Mouse (Mus musculus): ENCODE measurements around the gene Gpr152.

DNA sequence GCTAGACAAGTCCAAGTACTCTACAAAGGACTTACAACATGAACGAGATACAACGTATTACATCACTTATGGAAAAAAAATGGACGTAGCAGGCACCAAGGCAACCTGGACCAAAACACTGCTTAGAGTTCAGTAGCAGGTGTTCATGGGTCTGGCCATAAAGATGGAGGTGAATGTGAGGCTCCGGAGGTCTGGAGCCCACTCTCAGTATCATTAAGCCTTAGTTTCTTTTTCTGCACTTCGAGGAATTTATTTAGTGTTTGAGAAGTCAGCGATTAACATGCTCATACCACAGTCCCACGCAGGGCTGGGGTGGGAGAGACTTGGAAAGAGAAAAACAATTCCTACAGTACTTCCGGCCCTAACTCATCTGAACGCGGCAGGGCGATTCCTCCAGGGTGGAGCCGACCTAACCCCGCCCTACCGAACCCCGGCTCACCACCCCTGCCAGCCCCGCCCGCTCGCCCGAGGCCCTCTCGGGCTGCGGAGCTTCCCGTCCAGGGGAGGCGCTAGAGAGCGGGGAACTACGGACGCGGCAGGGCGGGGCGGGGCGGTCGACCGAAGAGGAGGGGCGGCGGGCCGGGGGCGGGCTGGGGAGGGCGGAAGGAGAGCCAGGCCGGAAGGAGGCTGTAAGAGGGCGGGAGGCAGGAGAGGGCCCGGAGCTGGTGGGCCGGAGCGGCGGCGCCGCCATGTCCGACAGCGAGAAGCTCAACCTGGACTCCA, 52.1 kb downstream of the Gpr152 start, which contains the start of gene Ppp1ca:
- no peak for TF ChIP-seq CTCF (conservative IDR thresholded peaks at IDR 0.05; ENCODE audit: low read length)
- TF ChIP-seq POU5F1 (IDR thresholded peaks at IDR 0.05; ENCODE audit: borderline replicate concordance, low read length): no peak

Data from E14TG2a.4 (cell line).